Mouse (Mus musculus) cerebellum, postnatal 4 days (tissue): ENCODE measurements around the gene Pard3.
A peak's percentile ranks its signal among the peaks of the same experiment; 100 is the strongest.

Experiments
- DNase-seq, 2 experiments: peaks; one replicate each; pipeline ENCODE4 v3.0.0; 2022; ENCODE audit warnings: low spot score in 2 of 2, mixed read lengths in 1 of 2

Pard3 gene

GRCm38 (mm10) chr8:127087434-127087833 is 23.7 kb downstream of the Pard3 start:
- no peak for DNase-seq

GRCm38 (mm10) chr8:127088372-127088771 is 24.7 kb downstream of the Pard3 start:
- no peak for DNase-seq

GRCm38 (mm10) chr8:127089021-127089420 is 25.3 kb downstream of the Pard3 start:
- DNase-seq, result no peak

GRCm38 (mm10) chr8:127090435-127090834 is 26.7 kb downstream of the Pard3 start:
- no peak for DNase-seq

GRCm38 (mm10) chr8:127091936-127092335 is 28.2 kb downstream of the Pard3 start:
- no peak for DNase-seq

- DNase-seq, result peak in 1 of 2 experiments; percentile 58
Measured at GRCm38 (mm10) chr8:127092383-127093112, 28.9 kb downstream of the Pard3 start.

- DNase-seq, result no peak
Measured at GRCm38 (mm10) chr8:127093113-127093426, 29.4 kb downstream of the Pard3 start.

- no peak for DNase-seq
Measured at GRCm38 (mm10) chr8:127095763-127096162, 32.1 kb downstream of the Pard3 start.

GRCm38 (mm10) chr8:127099439-127100090 is 35.9 kb downstream of the Pard3 start:
- no peak for DNase-seq

- no peak for DNase-seq
Measured at GRCm38 (mm10) chr8:127103256-127103655, 39.6 kb downstream of the Pard3 start.

GRCm38 (mm10) chr8:127104616-127105015 is 40.9 kb downstream of the Pard3 start:
- no peak for DNase-seq

- DNase-seq, result peak in 1 of 2 experiments; percentile 66
Measured at GRCm38 (mm10) chr8:127107928-127108327, 44.2 kb downstream of the Pard3 start.

GRCm38 (mm10) chr8:127113209-127113608 is 49.5 kb downstream of the Pard3 start:
- no peak for DNase-seq

- no peak for DNase-seq
Measured at GRCm38 (mm10) chr8:127115837-127116236, 52.1 kb downstream of the Pard3 start.

GRCm38 (mm10) chr8:127118373-127118861 is 54.7 kb downstream of the Pard3 start:
- peak in 1 of 2 experiments; percentile 44 for DNase-seq

- DNase-seq, result no peak
Measured at GRCm38 (mm10) chr8:127123391-127123790, 59.7 kb downstream of the Pard3 start.

GRCm38 (mm10) chr8:127124795-127125194 is 61.1 kb downstream of the Pard3 start:
- DNase-seq, result no peak

GRCm38 (mm10) chr8:127125686-127126683 is 62.3 kb downstream of the Pard3 start:
- no peak for DNase-seq

- no peak for DNase-seq
Measured at GRCm38 (mm10) chr8:127128781-127129396, 65.2 kb downstream of the Pard3 start.

GRCm38 (mm10) chr8:127134327-127134726 is 70.6 kb downstream of the Pard3 start:
- no peak for DNase-seq

GRCm38 (mm10) chr8:127136201-127136600 is 72.5 kb downstream of the Pard3 start:
- DNase-seq, result no peak

- DNase-seq, result no peak
Measured at GRCm38 (mm10) chr8:127136781-127137180, 73.1 kb downstream of the Pard3 start.
